Mouse (Mus musculus) common myeloid progenitor, adult 5-6 weeks (primary cell): ENCODE results near the gene Atp5k. TPM values are rescaled to one million over a fixed set of nuclear protein-coding genes. Genes with fewer than 3 reads are reported as not detected.

Experiments
- ATAC-seq: replicated peaks from 2 replicates; pipeline ENCODE4 v1.8.0; 2016; ENCODE audit warnings: low read depth, mild to moderate bottlenecking, moderate TSS enrichment, inconsistent platforms; ENCODE audit not compliant: poor library complexity, severe bottlenecking
- total RNA-seq: library from RNA; stranded (forward); fragments of 200-1000, 187-1606 nt; gene quantifications from 2 replicates; pipeline ENCODE4 v1.2.3, GENCODE M21; 2017

Gene Atp5k
- total RNA-seq, 1 experiment from 2014 or later = 241 TPM

- ATAC-seq = no peak
These were observed 3.1 kb downstream of the Atp5k start for GRCm38 (mm10) chr5:108431196-108431595.

GRCm38 (mm10) chr5:108427186-108427585, 7.1 kb downstream of the Atp5k start:
- ATAC-seq = peak; percentile 94

GRCm38 (mm10) chr5:108423427-108423826, 10.8 kb downstream of the Atp5k start:
- ATAC-seq = no peak

GRCm38 (mm10) chr5:108422741-108423140, 11.5 kb downstream of the Atp5k start:
- ATAC-seq = no peak

- ATAC-seq = 0 out of 2 replicates have a peak, but pooled peaks have one; percentile 56
These were observed 19.5 kb downstream of the Atp5k start for GRCm38 (mm10) chr5:108414711-108415110.

GRCm38 (mm10) chr5:108406977-108407376, 27.3 kb downstream of the Atp5k start:
- no peak for ATAC-seq

GRCm38 (mm10) chr5:108405460-108405859, 28.8 kb downstream of the Atp5k start:
- peak; percentile 98 for ATAC-seq

- ATAC-seq = no peak
These were observed 30.8 kb downstream of the Atp5k start for GRCm38 (mm10) chr5:108403453-108403852.

GRCm38 (mm10) chr5:108389744-108390143, 44.5 kb downstream of the Atp5k start:
- ATAC-seq = no peak

GRCm38 (mm10) chr5:108388201-108388600, 46.0 kb downstream of the Atp5k start, which contains the start of gene Pde6b:
Gene Pde6b, plus strand, starts transcription at chr5:108388391.
- ATAC-seq = no peak

- ATAC-seq = no peak
These were observed 47.8 kb downstream of the Atp5k start for GRCm38 (mm10) chr5:108386449-108386848.

- ATAC-seq = no peak
These were observed 48.6 kb downstream of the Atp5k start for GRCm38 (mm10) chr5:108385632-108386031.

Other genes starting within 250 kb of the Atp5k start
- gene Dr1, start 165.6 kb downstream of the Atp5k start, total RNA-seq = 57.1 and 71.1 TPM in 2 replicates
- 6.7 and 8.8 TPM in 2 replicates for gene Pigg, start 121.8 kb downstream of the Atp5k start, total RNA-seq
- gene Gm42517, start 66.5 kb downstream of the Atp5k start, total RNA-seq = 0.14 TPM in 1 of 2 replicates, not detected in the other
- not detected in 2 replicates for gene Pde6b, start 46.1 kb downstream of the Atp5k start, total RNA-seq
- 0.46 TPM in 1 of 2 replicates, not detected in the other for gene Mfsd7a, start 14.4 kb upstream of the Atp5k start, total RNA-seq
- gene Pcgf3, start 26.8 kb upstream of the Atp5k start, total RNA-seq = 13.0 and 16.1 TPM in 2 replicates
- gene Cplx1, start 115.6 kb upstream of the Atp5k start, total RNA-seq = 0.27 TPM in 1 of 2 replicates, not detected in the other
- 102 and 105 TPM in 2 replicates for gene Gak, start 195.3 kb upstream of the Atp5k start, total RNA-seq
- 17.2 and 19.9 TPM in 2 replicates for gene Tmem175, start 195.3 kb upstream of the Atp5k start, total RNA-seq
- 6.6 and 12.9 TPM in 2 replicates for gene Idua, start 225.9 kb upstream of the Atp5k start, total RNA-seq
- gene Dgkq, start 235.2 kb upstream of the Atp5k start, total RNA-seq = 6.2 and 12.8 TPM in 2 replicates
- gene Slc26a1, start 241.1 kb upstream of the Atp5k start, total RNA-seq = 3.9 and 5.1 TPM in 2 replicates